ENCODE assay signal across 7 mouse cellular contexts in genomic region chr3:145681348-145681935, GRCm38 (mm10). TPM values are rescaled to one million over a fixed set of nuclear protein-coding genes. Genes with fewer than 3 reads are reported as not detected.
A peak's percentile ranks its signal among the peaks of the same experiment; 100 is the strongest.
DNase-seq lines count a peak whose midpoint lies in the region; ATAC-seq and TF ChIP-seq lines count a peak whose summit lies in the region.

No protein-coding gene starts in this region.

- no peaks in the 10 kb centered on the region for H3K9me3 ChIP-seq in lung, embryonic 16.5 days (ENCODE audit: control insufficient read depth, low read length)
- H3K9me3 ChIP-seq in hindbrain, embryonic 14.5 days (ENCODE audit: control insufficient read depth, low read length) = no peaks in the 10 kb centered on the region
- no peaks in the 10 kb centered on the region for H3K9me3 ChIP-seq in midbrain, embryonic 15.5 days
- H3K9me3 ChIP-seq in liver, embryonic 11.5 days (ENCODE audit: control insufficient read depth, low read length) = no peaks in the 10 kb centered on the region

- no peak for TF ChIP-seq CTCF in cortical plate, adult 2 months (IDR thresholded peaks at IDR 0.05; ENCODE audit: extremely low read depth, insufficient read depth, low read length)

- no peaks in the 10 kb centered on the region for H3K27me3 ChIP-seq in lung, embryonic 16.5 days (ENCODE audit: control insufficient read depth, insufficient read depth, low read depth, low read length)
- H3K27me3 ChIP-seq in hindbrain, embryonic 14.5 days (ENCODE audit: control insufficient read depth, insufficient read depth, low read length) = no peaks in the 10 kb centered on the region
- H3K27me3 ChIP-seq in midbrain, embryonic 15.5 days (replicated peaks) = no peaks in the 10 kb centered on the region
- no peaks in the 10 kb centered on the region for H3K27me3 ChIP-seq in liver, embryonic 11.5 days (replicated peaks; ENCODE audit: control insufficient read depth, insufficient read depth, low read length)

- DNase-seq in lung, postnatal 4 days = no peak
- peak; percentile 62 for DNase-seq in hindbrain, embryonic 14.5 days (ENCODE audit: low spot score)
- no peak for DNase-seq in liver, embryonic 11.5 days (ENCODE audit: low spot score)
- DNase-seq in urinary bladder, postnatal 36 days (ENCODE audit: low spot score in 2 of 2) = no peak

- peaks cover 8% of the 10 kb centered on the region for H3K4me1 ChIP-seq in lung, embryonic 16.5 days (replicated peaks; ENCODE audit: control insufficient read depth, insufficient read depth, low read length)
- 0 out of 2 replicates have a peak, but pooled peaks cover 1% of the 10 kb centered on the region for H3K4me1 ChIP-seq in cortical plate, adult 2 months (ENCODE audit: control insufficient read depth, insufficient read depth, low read length)
- H3K4me1 ChIP-seq in hindbrain, embryonic 14.5 days (replicated peaks; ENCODE audit: control insufficient read depth, insufficient read depth, low read length) = no peaks in the 10 kb centered on the region
- no peaks in the 10 kb centered on the region for H3K4me1 ChIP-seq in midbrain, embryonic 15.5 days
- peaks cover 9% of the 10 kb centered on the region; the same call in 1 of the 2 replicates for H3K4me1 ChIP-seq in liver, embryonic 11.5 days (replicated peaks; ENCODE audit: control insufficient read depth, insufficient read depth, low read length)

- no peaks in the 10 kb centered on the region for H3K36me3 ChIP-seq in lung, embryonic 16.5 days (ENCODE audit: control insufficient read depth, insufficient read depth, low read length)
- no peaks in the 10 kb centered on the region for H3K36me3 ChIP-seq in hindbrain, embryonic 14.5 days (replicated peaks; ENCODE audit: control insufficient read depth, insufficient read depth)
- no peaks in the 10 kb centered on the region for H3K36me3 ChIP-seq in midbrain, embryonic 15.5 days (replicated peaks)
- H3K36me3 ChIP-seq in liver, embryonic 11.5 days (ENCODE audit: control insufficient read depth, insufficient read depth, low read length) = no peaks in the 10 kb centered on the region

- no peak overlapping the region for H3K27ac ChIP-seq in lung, embryonic 16.5 days (ENCODE audit: low read length)
- H3K27ac ChIP-seq in cortical plate, adult 2 months (ENCODE audit: insufficient read depth, low read length) = peak overlapping the region; percentile 37
- peak overlapping the region; percentile 23; the same call in 1 of the 2 replicates for H3K27ac ChIP-seq in hindbrain, embryonic 14.5 days
- H3K27ac ChIP-seq in midbrain, embryonic 15.5 days = peak overlapping the region; percentile 0; the same call in 1 of the 2 replicates
- H3K27ac ChIP-seq in liver, embryonic 11.5 days (ENCODE audit: low read depth, low read length) = no peak overlapping the region

- H3K4me3 ChIP-seq in lung, embryonic 16.5 days (ENCODE audit: low read length) = no peak overlapping the region
- no peak overlapping the region for H3K4me3 ChIP-seq in cortical plate, adult 2 months (ENCODE audit: insufficient read depth, low read length)
- no peak overlapping the region for H3K4me3 ChIP-seq in hindbrain, embryonic 14.5 days (replicated peaks; ENCODE audit: low read length)
- no peak overlapping the region for H3K4me3 ChIP-seq in midbrain, embryonic 15.5 days
- H3K4me3 ChIP-seq in liver, embryonic 11.5 days (ENCODE audit: low read depth, low read length) = no peak overlapping the region

- 0 out of 2 replicates have a peak, but pooled peaks have one; percentile 7 for ATAC-seq in lung, embryonic 16.5 days (ENCODE audit: low read depth)
- ATAC-seq in hindbrain, embryonic 14.5 days (ENCODE audit: low FRiP score) = peak; percentile 77
- peak; percentile 66; the same call in 1 of the 2 replicates for ATAC-seq in midbrain, embryonic 15.5 days (replicated peaks)
- no peak for ATAC-seq in liver, embryonic 11.5 days (replicated peaks; ENCODE audit: low FRiP score)

- no peak overlapping the region for H3K4me2 ChIP-seq in lung, embryonic 16.5 days (ENCODE audit: low read depth, low read length)
- no peak overlapping the region for H3K4me2 ChIP-seq in hindbrain, embryonic 14.5 days (replicated peaks)
- no peak overlapping the region for H3K4me2 ChIP-seq in midbrain, embryonic 15.5 days
- no peak overlapping the region for H3K4me2 ChIP-seq in liver, embryonic 11.5 days

- TF ChIP-seq POLR2A in cortical plate, adult 2 months (IDR thresholded peaks at IDR 0.05; ENCODE audit: extremely low read depth, insufficient read depth, low read length) = no peak

- 68% methylated on average over 10 of the region's 10 CpGs for WGBS in lung, embryonic 16.5 days
- 62% methylated on average over 10 of the region's 10 CpGs for WGBS in hindbrain, embryonic 14.5 days
- 67% methylated on average over 10 of the region's 10 CpGs for WGBS in midbrain, embryonic 15.5 days
- WGBS in liver, embryonic 11.5 days = 85% methylated on average over 10 of the region's 10 CpGs

- H3K9ac ChIP-seq in lung, embryonic 16.5 days (ENCODE audit: low read length) = no peak overlapping the region
- no peak overlapping the region for H3K9ac ChIP-seq in hindbrain, embryonic 14.5 days
- H3K9ac ChIP-seq in midbrain, embryonic 15.5 days = no peak overlapping the region
- H3K9ac ChIP-seq in liver, embryonic 11.5 days (ENCODE audit: low read depth, low read length) = no peak overlapping the region

RNA-seq across cellular contexts. Expression of gene Ccn1, which starts 31.7 kb away (rescaled TPM):
- polyA plus RNA-seq in lung, embryonic 16.5 days (2015; fragmentation: Nextera tagmentation; extraction: Ambion mirVana) = 60.1 and 78.3 TPM in 2 replicates
- 9.5 and 16.5 TPM in 2 replicates for polyA plus RNA-seq in cortical plate, adult 2 months (2012; rRNA removed)
- 4.6 and 4.7 TPM in 2 replicates for polyA plus RNA-seq in hindbrain, embryonic 14.5 days (2014; fragmentation: Nextera tagmentation; extraction: Ambion mirVana)
- polyA plus RNA-seq in midbrain, embryonic 15.5 days (2015; fragmentation: Nextera tagmentation; extraction: Ambion mirVana) = 8.3 and 9.1 TPM in 2 replicates
- polyA plus RNA-seq in liver, embryonic 11.5 days (2014; fragmentation: Nextera tagmentation; extraction: Ambion mirVana) = 14.2 and 16.4 TPM in 2 replicates

Comparison
In these comparisons a context has a peak if more than half of its experiments do, and no peak if none do; other contexts are left out.
1. H3K27ac ChIP-seq: peak in cortical plate, adult 2 months (single experiment), hindbrain, embryonic 14.5 days (single experiment) and midbrain, embryonic 15.5 days (single experiment); none in lung, embryonic 16.5 days (single experiment) and liver, embryonic 11.5 days (single experiment).